Mouse (Mus musculus) brain, embryonic 14.5 days (tissue): ENCODE results near the gene Lonp1.

ENCODE experiments used
- CTCF ChIP-seq: fragments of 200-500 bp; IDR thresholded peaks from 2 replicates; pipeline ENCODE4 v1.5.1; 2012; ENCODE audit warnings: inconsistent platforms, mild to moderate bottlenecking, moderate library complexity, borderline replicate concordance; ENCODE audit not compliant: insufficient read depth, insufficient read length; ENCODE audit errors: extremely low read depth
- POLR2A ChIP-seq: fragments of 200-500 bp; IDR thresholded peaks from 2 replicates; pipeline ENCODE4 v1.6.1; 2012; ENCODE audit warnings: mild to moderate bottlenecking, inconsistent platforms, borderline replicate concordance; ENCODE audit not compliant: poor library complexity, insufficient read depth, insufficient read length, severe bottlenecking; ENCODE audit errors: extremely low read depth

DNA sequence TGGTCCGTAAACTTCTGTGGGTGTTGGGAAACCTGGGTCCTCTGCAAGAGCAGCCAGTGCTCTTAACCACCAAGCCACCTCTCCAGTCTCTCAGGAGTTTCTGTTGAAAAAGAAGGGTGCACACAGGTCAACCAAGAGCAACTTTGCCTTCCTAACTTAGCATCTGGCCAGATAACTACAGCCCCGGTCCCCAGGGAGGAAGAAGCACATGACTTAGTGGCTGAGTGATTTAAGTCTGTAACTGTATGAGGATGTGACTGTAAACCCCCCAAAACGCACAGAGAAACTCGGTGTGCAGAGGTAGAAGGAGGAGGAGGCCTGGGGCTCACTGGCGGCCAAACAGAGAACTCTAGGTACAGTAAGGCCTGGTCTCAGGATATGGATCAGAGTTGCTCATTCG, 7.3 kb upstream of the Lonp1 start:
- TF ChIP-seq CTCF (no peak), POLR2A (no peak)
